Mouse (Mus musculus) MEL (cell line): ENCODE results near the gene Cyp27b1. TPM values are rescaled to one million over a fixed set of nuclear protein-coding genes. Genes with fewer than 3 reads are reported as not detected.

Experiments
- DNase-seq: peaks from one replicate; pipeline ENCODE4 v3.0.0; 2011; ENCODE audit warnings: low read depth, low spot score
- H3K27ac ChIP-seq: 2 replicates; pipeline ENCODE4 v1.5.1; 2012; ENCODE audit warnings: low read depth, mild to moderate bottlenecking, control low read depth, low read length, moderate library complexity; ENCODE audit not compliant: control insufficient read depth
- H3K27me3 ChIP-seq, 2 experiments: fragments of 150-350 bp in 1 of 2; sonication (generic) in 1 of 2; 2 replicates each; pipeline ENCODE4 v1.6.1; 2012; ENCODE audit warnings: low read length in 2 of 2, mild to moderate bottlenecking in 2 of 2, improper control_type of control experiment in 1 of 2, moderate library complexity in 1 of 2; ENCODE audit not compliant: insufficient read depth in 2 of 2, control insufficient read depth in 1 of 2
- H3K36me3 ChIP-seq, 2 experiments: 2 replicates each; pipeline ENCODE4 v1.6.1; 2012 to 2014; ENCODE audit warnings: low read length in 2 of 2, improper control_type of control experiment in 1 of 2, inconsistent platforms in 1 of 2, mild to moderate bottlenecking in 1 of 2; ENCODE audit not compliant: insufficient read depth in 2 of 2, control insufficient read depth in 1 of 2
- H3K4me1 ChIP-seq, 2 experiments: fragments of 150-350 bp in 1 of 2; sonication (generic) in 1 of 2; 2 replicates each; pipeline ENCODE4 v1.6.1; 2012; ENCODE audit warnings: low read length in 2 of 2, improper control_type of control experiment in 1 of 2, mild to moderate bottlenecking in 1 of 2; ENCODE audit not compliant: insufficient read depth in 2 of 2, control insufficient read depth in 1 of 2
- H3K4me3 ChIP-seq, 2 experiments: fragments of 150-350 bp in 1 of 2; sonication (generic) in 1 of 2; 2 replicates each; pipeline ENCODE4 v1.5.1; 2012; ENCODE audit warnings: low read depth in 2 of 2, low read length in 2 of 2, mild to moderate bottlenecking in 2 of 2, moderate library complexity in 2 of 2, control low read depth in 1 of 2, improper control_type of control experiment in 1 of 2; ENCODE audit not compliant: control insufficient read depth in 1 of 2, insufficient read depth in 1 of 2
- H3K79me2 ChIP-seq: 2 replicates; pipeline ENCODE4 v1.6.1; 2012; ENCODE audit warnings: mild to moderate bottlenecking, low read length, moderate library complexity; ENCODE audit not compliant: control insufficient read depth, poor library complexity, insufficient read depth
- H3K9ac ChIP-seq: 2 replicates; pipeline ENCODE4 v1.6.1; 2012; ENCODE audit warnings: low read depth, mild to moderate bottlenecking, control low read depth, low read length, moderate library complexity; ENCODE audit not compliant: control insufficient read depth, poor library complexity, severe bottlenecking
- H3K9me3 ChIP-seq: fragments of 150-350 bp; sonication (generic); replicated peaks from 2 replicates; pipeline ENCODE4 v1.6.1; 2012; ENCODE audit warnings: mild to moderate bottlenecking, low read length, improper control_type of control experiment, moderate library complexity; ENCODE audit not compliant: insufficient read depth
- CHD1 ChIP-seq: IDR thresholded peaks from 2 replicates; pipeline ENCODE4 v1.6.1; 2012; ENCODE audit warnings: low read depth, mild to moderate bottlenecking, inconsistent platforms, low read length, improper control_type of control experiment
- CHD2 ChIP-seq: IDR thresholded peaks from 2 replicates; pipeline ENCODE4 v1.6.1; 2011; ENCODE audit warnings: low read length, improper control_type of control experiment
- EP300 ChIP-seq, 2 experiments: IDR thresholded peaks; 2 replicates each; pipeline ENCODE4 v1.6.1; 2011; ENCODE audit warnings: improper control_type of control experiment in 2 of 2, low read length in 2 of 2, low read depth in 1 of 2, mild to moderate bottlenecking in 1 of 2
- ETS1 ChIP-seq: IDR thresholded peaks from 2 replicates; pipeline ENCODE4 v1.6.1; 2012; ENCODE audit warnings: low read depth, mild to moderate bottlenecking, inconsistent platforms, low read length, improper control_type of control experiment, moderate library complexity
- HCFC1 ChIP-seq: IDR thresholded peaks from 2 replicates; pipeline ENCODE4 v1.6.1; 2012; ENCODE audit warnings: low read depth, mild to moderate bottlenecking, inconsistent platforms, low read length, improper control_type of control experiment, moderate library complexity
- MAFK ChIP-seq: IDR thresholded peaks from 2 replicates; pipeline ENCODE4 v1.6.1; 2011; ENCODE audit warnings: low read depth, mild to moderate bottlenecking, low read length, improper control_type of control experiment, borderline replicate concordance
- MAX ChIP-seq: IDR thresholded peaks from 2 replicates; pipeline ENCODE4 v1.6.1; 2011; ENCODE audit warnings: low read length, improper control_type of control experiment
- MAZ ChIP-seq: IDR thresholded peaks from 2 replicates; pipeline ENCODE4 v1.6.1; 2012; ENCODE audit warnings: low read depth, mild to moderate bottlenecking, inconsistent platforms, low read length, improper control_type of control experiment
- MXI1 ChIP-seq: IDR thresholded peaks from 2 replicates; pipeline ENCODE4 v1.6.1; 2011; ENCODE audit warnings: mild to moderate bottlenecking, low read depth, low read length, improper control_type of control experiment
- NRF1 ChIP-seq: IDR thresholded peaks from 2 replicates; pipeline ENCODE4 v1.6.1; 2014; ENCODE audit warnings: low read depth, mild to moderate bottlenecking, inconsistent platforms, low read length, improper control_type of control experiment, moderate library complexity; ENCODE audit not compliant: poor library complexity, insufficient read depth, severe bottlenecking
- POLR2A ChIP-seq, 2 experiments: IDR thresholded peaks; 2 replicates each; pipeline ENCODE4 v1.6.1; 2011 to 2012; ENCODE audit warnings: low read length in 2 of 2, mild to moderate bottlenecking in 2 of 2, control low read depth in 1 of 2, improper control_type of control experiment in 1 of 2, low read depth in 1 of 2, moderate library complexity in 1 of 2; ENCODE audit not compliant: control insufficient read depth in 1 of 2, insufficient read depth in 1 of 2, poor library complexity in 1 of 2
- SIN3A ChIP-seq: IDR thresholded peaks from 2 replicates; pipeline ENCODE4 v1.6.1; 2012; ENCODE audit warnings: low read length, improper control_type of control experiment, inconsistent platforms
- SMC3 ChIP-seq: IDR thresholded peaks from 2 replicates; pipeline ENCODE4 v1.6.1; 2011; ENCODE audit warnings: low read depth, low read length, improper control_type of control experiment
- TAL1 ChIP-seq: IDR thresholded peaks from 2 replicates; pipeline ENCODE4 v1.6.1; 2012; ENCODE audit warnings: mild to moderate bottlenecking, inconsistent platforms, low read length, moderate library complexity, mixed read lengths
- USF1 ChIP-seq: IDR thresholded peaks from 2 replicates; pipeline ENCODE4 v1.6.1; 2014; ENCODE audit warnings: low read depth, mild to moderate bottlenecking, inconsistent platforms, low read length, improper control_type of control experiment, moderate library complexity
- ZNF384 ChIP-seq: IDR thresholded peaks from 2 replicates; pipeline ENCODE4 v1.6.1; 2012; ENCODE audit warnings: low read depth, mild to moderate bottlenecking, inconsistent platforms, low read length, improper control_type of control experiment
- polyA plus RNA-seq, 2 experiments: library from polyadenylated mRNA; stranded (reverse) in 1 of 2; unstranded in 1 of 2; fragments of >175 nt in 1 of 2; fragments of >200 nt in 1 of 2; gene quantifications; 2 replicates each; pipeline versions ENCODE4 v1.2.1 to v1.2.4; 2012; ENCODE audit warnings: low replicate concordance in 2 of 2, low read depth in 1 of 2; ENCODE audit not compliant: insufficient read length in 2 of 2, insufficient read depth in 1 of 2, missing spikeins in 1 of 2
- total RNA-seq: library from RNA; depleted of rRNA; stranded (reverse); fragments of 300-350 nt; gene quantifications from 2 replicates; pipeline ENCODE4 v1.2.3, GENCODE M21; 2012

Cyp27b1 gene
- total and polyA plus RNA-seq, 3 experiments, result 0.23 to 0.93 TPM; not detected in 1

- TF ChIP-seq SIN3A, result peak; percentile 91
- TF ChIP-seq USF1, result 0 out of 2 replicates have a peak, but pooled peaks have one; percentile 9
- no peak for TF ChIP-seq TAL1
- TF ChIP-seq MXI1, result peak; percentile 73
- TF ChIP-seq HCFC1, result peak; percentile 64
- peak; percentile 66 for TF ChIP-seq MAZ
- TF ChIP-seq POLR2A (IDR thresholded peaks at IDR 0.05; ENCODE audit: control insufficient read depth in 1 of 2, insufficient read depth in 1 of 2, low read depth in 1 of 2, low read length in 2 of 2, poor library complexity in 1 of 2), result peak; percentile 68 to 69; a peak in 2 of 4 replicates
- 0 out of 2 replicates have a peak, but pooled peaks have one; percentile 17 for TF ChIP-seq SMC3
- TF ChIP-seq ZNF384, result no peak
- TF ChIP-seq MAFK, result no peak
- no peak for TF ChIP-seq CHD2
These were observed 47.5 kb upstream of the Cyp27b1 start, which contains the start of gene Avil (continued) for GRCm38 (mm10) chr10:127000529-127000928.

- TF ChIP-seq ETS1 (peak; percentile 25), NRF1 (no peak), MAX (0 out of 2 replicates have a peak, but pooled peaks have one; percentile 37)
- H3K27ac ChIP-seq, result peak overlapping the region; percentile 83
- peak overlapping the region; percentile 74 for H3K9ac ChIP-seq
- peak overlapping the region; percentile 81 to 100 for H3K4me3 ChIP-seq
- H3K79me2 ChIP-seq, result peaks cover 9% of the 10 kb centered on the region; the same call in 1 of the 2 replicates
- H3K27me3 ChIP-seq, result no peaks in the 10 kb centered on the region
- H3K9me3 ChIP-seq, result no peaks in the 10 kb centered on the region
- H3K4me1 ChIP-seq, result peaks cover 6 to 25% of the 10 kb centered on the region in 2 experiments
- H3K36me3 ChIP-seq, result peaks cover 0 to 18% of the 10 kb centered on the region in 2 experiments; a peak in 3 of 4 replicates
- DNase-seq, result peak; percentile 65
These were observed 46.8 kb upstream of the Cyp27b1 start for GRCm38 (mm10) chr10:127001297-127001696.

GRCm38 (mm10) chr10:127002056-127002455 lies 46.0 kb upstream of the Cyp27b1 start:
- peaks cover 6 to 25% of the 10 kb centered on the region in 2 experiments for H3K4me1 ChIP-seq
- no peaks in the 10 kb centered on the region for H3K27me3 ChIP-seq
- DNase-seq, result peak; percentile 58
- peak overlapping the region; percentile 81 to 100; a peak in 3 of 4 replicates for H3K4me3 ChIP-seq
- peaks cover 9% of the 10 kb centered on the region; the same call in 1 of the 2 replicates for H3K79me2 ChIP-seq
- no peaks in the 10 kb centered on the region for H3K9me3 ChIP-seq
- H3K36me3 ChIP-seq, result peaks cover 0 to 18% of the 10 kb centered on the region in 2 experiments; a peak in 3 of 4 replicates
- peak overlapping the region; percentile 74 for H3K9ac ChIP-seq
- TF ChIP-seq CHD1 (no peak), SMC3 (no peak), EP300 (IDR thresholded peaks at IDR 0.05; ENCODE audit: low read depth in 1 of 2, low read length in 2 of 2) (0 out of 4 replicates have a peak, but pooled peaks of 1 of the 2 experiments have one; percentile 19)
- peak overlapping the region; percentile 83; the same call in 1 of the 2 replicates for H3K27ac ChIP-seq
